Mouse (Mus musculus) G1E (cell line): ENCODE data around the gene Exo5.

Experiments used
- CTCF ChIP-seq: IDR thresholded peaks from 2 replicates; pipeline ENCODE4 v1.5.1; 2012; ENCODE audit warnings: low read depth, low read length, inconsistent platforms, mixed read lengths
- GATA1 ChIP-seq: IDR thresholded peaks from 2 replicates; pipeline ENCODE4 v1.6.1; 2012; ENCODE audit warnings: borderline replicate concordance, low read length, inconsistent platforms, mixed read lengths
- GATA2 ChIP-seq: IDR thresholded peaks from 2 replicates; pipeline ENCODE4 v1.6.1; 2012; ENCODE audit warnings: low read depth, low read length, inconsistent platforms, borderline replicate concordance
- POLR2AphosphoS5 ChIP-seq: IDR thresholded peaks from 2 replicates; pipeline ENCODE4 v1.6.1; 2012; ENCODE audit warnings: low read depth, low read length, inconsistent platforms; ENCODE audit not compliant: insufficient replicate concordance
- TAL1 ChIP-seq: conservative IDR thresholded peaks from 2 replicates; pipeline ENCODE4 v1.6.1; 2012; ENCODE audit warnings: low read depth, low read length, inconsistent platforms, mixed read lengths

- TF ChIP-seq CTCF (no peak), TAL1 (no peak), GATA1 (no peak), POLR2AphosphoS5 (no peak), GATA2 (no peak)
Measured at GRCm38 (mm10) chr4:120878728-120879127, 46.1 kb downstream of the Exo5 start.
